Mouse (Mus musculus): ENCODE data around the gene Mgat4e. TPM values are rescaled to one million over a fixed set of nuclear protein-coding genes. Genes with fewer than 3 reads are reported as not detected.

Gene Mgat4e
- total RNA-seq, 2 experiments from 2014 or later, result not detected

- no peak for DNase-seq (ENCODE audit: low spot score in 2 of 2)
These were observed 35.4 kb downstream of the Mgat4e start for GRCm38 (mm10) chr1:134513876-134514590.

- no peak for DNase-seq (ENCODE audit: low spot score in 2 of 2)
These were observed 36.1 kb downstream of the Mgat4e start for GRCm38 (mm10) chr1:134513312-134513860.

- DNase-seq (ENCODE audit: low spot score in 2 of 2), result no peak
These were observed 36.9 kb downstream of the Mgat4e start for GRCm38 (mm10) chr1:134512584-134512983.

- DNase-seq (ENCODE audit: low spot score in 2 of 2), result no peak
These were observed 37.3 kb downstream of the Mgat4e start for GRCm38 (mm10) chr1:134512183-134512582.

GRCm38 (mm10) chr1:134510018-134510417, 39.5 kb downstream of the Mgat4e start:
- DNase-seq (ENCODE audit: low spot score in 2 of 2), result no peak

GRCm38 (mm10) chr1:134506201-134506600, 43.3 kb downstream of the Mgat4e start:
- DNase-seq (ENCODE audit: low spot score in 2 of 2), result no peak

- DNase-seq (ENCODE audit: low spot score in 2 of 2), result no peak
These were observed 48.6 kb downstream of the Mgat4e start for GRCm38 (mm10) chr1:134500916-134501315.

GRCm38 (mm10) chr1:134495991-134496390, 53.5 kb downstream of the Mgat4e start:
- no peak for DNase-seq (ENCODE audit: low spot score in 2 of 2)

GRCm38 (mm10) chr1:134495216-134495539, 54.3 kb downstream of the Mgat4e start:
- DNase-seq (ENCODE audit: low spot score in 2 of 2), result no peak

- peak; percentile 98 for DNase-seq (ENCODE audit: low spot score in 2 of 2)
These were observed 54.9 kb downstream of the Mgat4e start, which contains the start of gene Rabif for GRCm38 (mm10) chr1:134494428-134495215. TSS of gene Rabif (plus strand) at chr1:134494648.

GRCm38 (mm10) chr1:134493956-134494355, 55.5 kb downstream of the Mgat4e start:
- no peak for DNase-seq (ENCODE audit: low spot score in 2 of 2)

- no peak for DNase-seq (ENCODE audit: low spot score in 2 of 2)
These were observed 56.0 kb downstream of the Mgat4e start for GRCm38 (mm10) chr1:134493496-134493895.

GRCm38 (mm10) chr1:134492276-134492675, 57.2 kb downstream of the Mgat4e start:
- no peak for DNase-seq (ENCODE audit: low spot score in 2 of 2)

Other genes with a start within 250 kb of the Mgat4e start
- gene Ppfia4, start 216.8 kb downstream of the Mgat4e start, total RNA-seq (2021), result 1 to 10 TPM; 2.9 to 3.5 TPM
- 10 to 100 TPM; 53.9 to 60.4 TPM for gene Tmem183a, start 187.7 kb downstream of the Mgat4e start, total RNA-seq (2021)
- not detected for gene 4933406M09Rik, start 163.7 kb downstream of the Mgat4e start, total RNA-seq (2021)
- 10 to 100 TPM; 27.0 to 28.8 TPM for gene Cyb5r1, start 144.1 kb downstream of the Mgat4e start, total RNA-seq (2021)
- gene Adipor1, start 134.3 kb downstream of the Mgat4e start, total RNA-seq (2021), result 100 to 1,000 TPM; 108 to 109 TPM
- gene Klhl12, start 94.2 kb downstream of the Mgat4e start, total RNA-seq (2021), result 10 to 100 TPM; 25.4 to 26.5 TPM
- 10 to 100 TPM; 28.7 to 29.6 TPM for gene Rabif, start 55.0 kb downstream of the Mgat4e start, total RNA-seq (2021)
- gene Kdm5b, start 10.5 kb upstream of the Mgat4e start, total RNA-seq (2021), result 10 to 100 TPM; 64.0 to 65.5 TPM
- gene Syt2, start 97.0 kb upstream of the Mgat4e start, total RNA-seq (2021), result 1 to 10 TPM; 1.5 to 2.9 TPM

Data from adrenal gland, postnatal 4 days (tissue).